Mouse (Mus musculus): ENCODE results near the gene 4930415O20Rik.

- TF ChIP-seq CTCF (IDR thresholded peaks at IDR 0.05; ENCODE audit: insufficient read depth, low read length) (no peak), POLR2A (IDR thresholded peaks at IDR 0.05; ENCODE audit: borderline replicate concordance, extremely low read depth, low read depth, low read length) (no peak)
Observed at GRCm38 (mm10) chr15:98591396-98591795, 20.6 kb downstream of the 4930415O20Rik start.
